Mouse (Mus musculus): Measurements from ENCODE around the gene Lmtk2.

Lmtk2 gene

GRCm38 (mm10) chr5:144109201-144109600 lies 9.0 kb downstream of the Lmtk2 start:
- in situ Hi-C loops (cut with MboI, MseI), result no loop called here

- in situ Hi-C loops (cut with MboI, MseI), result no loop called here
Observed at GRCm38 (mm10) chr5:144112574-144113438, 12.6 kb downstream of the Lmtk2 start.

- in situ Hi-C loops (cut with MboI, MseI), result no loop called here
Observed at GRCm38 (mm10) chr5:144114068-144114467, 13.8 kb downstream of the Lmtk2 start.

GRCm38 (mm10) chr5:144114970-144115627 lies 14.9 kb downstream of the Lmtk2 start:
- in situ Hi-C loops (cut with MboI, MseI), result no loop called here

GRCm38 (mm10) chr5:144115628-144115977 lies 15.4 kb downstream of the Lmtk2 start:
- in situ Hi-C loops (cut with MboI, MseI), result no loop called here

GRCm38 (mm10) chr5:144118271-144118670 lies 18.0 kb downstream of the Lmtk2 start:
- in situ Hi-C loops (cut with MboI, MseI), result no loop called here

- in situ Hi-C loops (cut with MboI, MseI), result no loop called here
Observed at GRCm38 (mm10) chr5:144119286-144119685, 19.1 kb downstream of the Lmtk2 start.

- in situ Hi-C loops (cut with MboI, MseI), result no loop called here
Observed at GRCm38 (mm10) chr5:144121489-144121888, 21.3 kb downstream of the Lmtk2 start.

- in situ Hi-C loops (cut with MboI, MseI), result no loop called here
Observed at GRCm38 (mm10) chr5:144125979-144126755, 25.9 kb downstream of the Lmtk2 start.

GRCm38 (mm10) chr5:144143531-144143930 lies 43.3 kb downstream of the Lmtk2 start:
- in situ Hi-C loops (cut with MboI, MseI), result no loop called here

- in situ Hi-C loops (cut with MboI, MseI), result no loop called here
Observed at GRCm38 (mm10) chr5:144146898-144147297, 46.7 kb downstream of the Lmtk2 start.

GRCm38 (mm10) chr5:144149530-144149929 lies 49.3 kb downstream of the Lmtk2 start:
- in situ Hi-C loops (cut with MboI, MseI), result no loop called here

GRCm38 (mm10) chr5:144151270-144151669 lies 51.0 kb downstream of the Lmtk2 start:
- in situ Hi-C loops (cut with MboI, MseI), result no loop called here

- in situ Hi-C loops (cut with MboI, MseI), result no loop called here
Observed at GRCm38 (mm10) chr5:144154528-144154927, 54.3 kb downstream of the Lmtk2 start.

- in situ Hi-C loops (cut with MboI, MseI), result loop anchor here (5.0 kb wide), 2 partner anchors 106 to 121 kb away; no protein-coding TSS in a partner anchor
Observed at GRCm38 (mm10) chr5:144158604-144159003, 58.4 kb downstream of the Lmtk2 start.

GRCm38 (mm10) chr5:144159137-144159536 lies 58.9 kb downstream of the Lmtk2 start:
- in situ Hi-C loops (cut with MboI, MseI), result loop anchor here (5.0 kb wide), 2 partner anchors 107 to 122 kb away; no protein-coding TSS in a partner anchor

- in situ Hi-C loops (cut with MboI, MseI), result no loop called here
Observed at GRCm38 (mm10) chr5:144162080-144162812, 62.0 kb downstream of the Lmtk2 start.

GRCm38 (mm10) chr5:144162813-144163517 lies 62.7 kb downstream of the Lmtk2 start:
- in situ Hi-C loops (cut with MboI, MseI), result no loop called here

GRCm38 (mm10) chr5:144165756-144166155 lies 65.5 kb downstream of the Lmtk2 start:
- in situ Hi-C loops (cut with MboI, MseI), result no loop called here

- in situ Hi-C loops (cut with MboI, MseI), result no loop called here
Observed at GRCm38 (mm10) chr5:144169275-144169975, 69.2 kb downstream of the Lmtk2 start.
